Mouse (Mus musculus): Measurements from ENCODE around the gene Cdh4. TPM values are rescaled to one million over a fixed set of nuclear protein-coding genes. Genes with fewer than 3 reads are reported as not detected.

Gene Cdh4
- polyA plus RNA-seq, 2 experiments = 0.07 to 0.09 TPM

DNA sequence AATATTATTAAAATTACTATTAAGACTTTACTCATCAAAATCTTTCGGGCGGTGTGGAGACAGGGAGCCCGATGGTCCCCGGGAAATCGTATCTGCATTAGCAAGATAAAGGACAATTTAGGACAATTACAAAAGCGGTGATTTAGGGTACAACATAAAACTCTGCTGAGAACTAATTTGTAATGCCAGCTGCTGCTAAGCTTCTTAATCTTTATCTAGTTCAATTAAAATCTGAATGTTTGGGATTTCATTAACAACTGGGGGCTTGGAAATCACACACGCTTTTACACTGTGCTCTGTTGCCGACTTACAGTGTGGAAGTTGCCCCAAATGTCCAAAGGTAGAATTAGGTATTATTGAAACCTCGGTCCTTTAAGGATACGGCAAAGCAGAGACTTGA, 39.1 kb downstream of the Cdh4 start:
- Histone ChIP-seq H3K4me1 (replicated peaks; ENCODE audit: control insufficient read depth in 2 of 2, insufficient read depth in 2 of 2, low read length in 1 of 2) (no peaks in the 10 kb centered on the region), H3K9me3 (ENCODE audit: control insufficient read depth, low read length) (no peaks in the 10 kb centered on the region), H3K27ac (no peak overlapping the region), H3K36me3 (replicated peaks; ENCODE audit: control insufficient read depth, insufficient read depth, low read depth) (no peaks in the 10 kb centered on the region), H3K9ac (replicated peaks) (no peak overlapping the region), H3K4me2 (ENCODE audit: low read depth) (no peak overlapping the region), H3K4me3 (ENCODE audit: insufficient read depth in 1 of 2, low read depth in 2 of 2, low read length in 2 of 2) (no peak overlapping the region), H3K27me3 (ENCODE audit: control insufficient read depth, insufficient read depth, low read length) (no peaks in the 10 kb centered on the region)
- DNase-seq (ENCODE audit: low read depth in 3 of 3, low spot score in 3 of 3) (no peak), ATAC-seq (ENCODE audit: insufficient read depth) (no peak)
- WGBS (ENCODE audit: insufficient replicate concordance) = 73% methylated on average over 10 of the region's 10 CpGs
- TF ChIP-seq CTCF (IDR thresholded peaks at IDR 0.05; ENCODE audit: low read depth) (no peak), EP300 (IDR thresholded peaks at IDR 0.05; ENCODE audit: low read depth) (no peak)

DNA sequence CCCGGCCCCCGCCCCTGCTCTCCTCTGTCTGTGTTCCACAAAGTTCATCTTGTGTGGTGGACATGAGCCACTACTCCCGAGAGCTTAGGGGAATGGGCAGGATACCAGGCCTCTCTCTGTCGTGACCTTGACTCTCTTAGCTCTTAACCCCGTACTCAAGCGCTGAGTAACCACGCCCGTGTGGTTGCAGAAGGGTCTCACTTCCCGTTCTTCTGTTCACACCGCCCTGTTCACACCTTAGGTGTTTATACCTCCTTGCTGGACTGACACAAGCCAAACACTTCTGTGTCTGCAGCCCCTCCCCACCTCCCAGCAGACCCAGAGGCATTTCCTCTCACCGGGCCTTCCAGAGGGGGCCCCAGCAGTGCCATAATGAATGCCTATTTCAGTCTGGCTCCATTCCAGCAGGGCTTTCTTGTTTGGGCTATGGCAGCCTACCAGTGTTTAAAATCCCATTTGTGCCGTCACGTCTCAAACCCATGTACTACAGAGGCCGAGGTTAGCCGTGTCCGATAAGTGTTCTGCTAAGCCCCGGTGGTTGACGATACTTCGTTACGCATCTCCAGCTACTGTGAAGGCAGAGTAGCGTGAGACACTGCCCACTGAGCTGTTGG, 46.4 kb downstream of the Cdh4 start:
- TF ChIP-seq CTCF (IDR thresholded peaks at IDR 0.05; ENCODE audit: low read depth) (no peak), EP300 (IDR thresholded peaks at IDR 0.05; ENCODE audit: low read depth) (no peak)
- H3K9me3 ChIP-seq (ENCODE audit: control insufficient read depth, low read length) = no peaks in the 10 kb centered on the region
- H3K27me3 ChIP-seq (ENCODE audit: control insufficient read depth, insufficient read depth, low read length) = no peaks in the 10 kb centered on the region
- no peak overlapping the region for H3K9ac ChIP-seq (replicated peaks)
- no peak overlapping the region for H3K4me2 ChIP-seq (ENCODE audit: low read depth)
- DNase-seq (ENCODE audit: low read depth in 3 of 3, low spot score in 3 of 3) (no peak), ATAC-seq (ENCODE audit: insufficient read depth) (no peak)
- no peaks in the 10 kb centered on the region for H3K36me3 ChIP-seq (replicated peaks; ENCODE audit: control insufficient read depth, insufficient read depth, low read depth)
- H3K4me3 ChIP-seq (ENCODE audit: insufficient read depth in 1 of 2, low read depth in 2 of 2, low read length in 2 of 2) = no peak overlapping the region
- no peak overlapping the region for H3K27ac ChIP-seq
- 74% methylated on average over 21 of the region's 21 CpGs for WGBS (ENCODE audit: insufficient replicate concordance)
- no peaks in the 10 kb centered on the region for H3K4me1 ChIP-seq (replicated peaks; ENCODE audit: control insufficient read depth in 2 of 2, insufficient read depth in 2 of 2, low read length in 1 of 2)

DNA sequence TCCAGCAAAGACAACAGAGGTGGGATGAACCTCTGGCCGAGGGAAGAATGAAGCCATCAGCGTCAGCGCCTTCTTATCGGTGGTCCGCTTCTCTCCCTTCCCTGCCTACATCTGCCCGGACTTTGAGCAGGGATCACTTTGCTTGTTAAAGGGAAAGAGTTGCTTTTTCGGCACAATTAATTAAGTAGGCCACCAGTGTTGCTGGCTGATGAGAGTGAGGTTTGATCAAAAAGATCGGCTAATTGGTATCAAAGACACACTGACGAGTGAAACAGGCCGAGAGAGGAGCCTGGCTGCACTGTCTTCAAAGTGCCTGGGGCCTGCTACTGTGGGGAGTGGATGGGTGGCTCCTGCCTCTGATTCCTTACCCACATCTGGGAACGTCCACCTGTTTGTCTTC, 49.7 kb downstream of the Cdh4 start:
- ATAC-seq (ENCODE audit: insufficient read depth) (no peak), DNase-seq (ENCODE audit: low read depth in 3 of 3, low spot score in 3 of 3) (no peak)
- H3K4me3 ChIP-seq (ENCODE audit: insufficient read depth in 1 of 2, low read depth in 2 of 2, low read length in 2 of 2) = no peak overlapping the region
- no peak for TF ChIP-seq CTCF (IDR thresholded peaks at IDR 0.05; ENCODE audit: low read depth)
- TF ChIP-seq EP300 (IDR thresholded peaks at IDR 0.05; ENCODE audit: low read depth) = no peak
- WGBS (ENCODE audit: insufficient replicate concordance) = 53% methylated on average over 11 of the region's 11 CpGs
- no peak overlapping the region for H3K4me2 ChIP-seq (ENCODE audit: low read depth)
- H3K36me3 ChIP-seq (replicated peaks; ENCODE audit: control insufficient read depth, insufficient read depth, low read depth) = no peaks in the 10 kb centered on the region
- H3K4me1 ChIP-seq (replicated peaks; ENCODE audit: control insufficient read depth in 2 of 2, insufficient read depth in 2 of 2, low read length in 1 of 2) = no peaks in the 10 kb centered on the region
- no peak overlapping the region for H3K27ac ChIP-seq
- no peak overlapping the region for H3K9ac ChIP-seq (replicated peaks)
- H3K9me3 ChIP-seq (ENCODE audit: control insufficient read depth, low read length) = no peaks in the 10 kb centered on the region
- no peaks in the 10 kb centered on the region for H3K27me3 ChIP-seq (ENCODE audit: control insufficient read depth, insufficient read depth, low read length)

DNA sequence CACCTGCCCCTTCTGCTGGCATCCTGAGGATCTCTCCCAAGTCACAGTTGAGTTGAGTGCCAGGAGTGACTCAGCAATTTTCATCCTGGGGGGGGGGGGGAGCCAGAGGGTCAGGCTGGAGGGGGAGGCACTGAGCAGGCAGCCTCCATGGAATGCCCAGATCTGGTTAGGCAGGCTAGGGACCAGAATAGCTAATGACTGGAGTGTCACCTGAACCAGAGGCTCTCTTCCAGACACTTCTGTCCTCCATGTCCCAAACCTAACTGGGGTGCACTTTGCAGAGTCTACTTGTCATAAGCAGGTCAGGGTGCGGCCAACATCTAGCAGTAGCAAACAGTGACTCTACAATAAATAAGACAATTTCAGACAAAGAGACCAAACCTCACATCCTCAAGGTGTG, 52.0 kb downstream of the Cdh4 start:
- Histone ChIP-seq H3K27ac (no peak overlapping the region), H3K9ac (replicated peaks) (no peak overlapping the region), H3K4me2 (ENCODE audit: low read depth) (no peak overlapping the region), H3K9me3 (ENCODE audit: control insufficient read depth, low read length) (no peaks in the 10 kb centered on the region), H3K36me3 (replicated peaks; ENCODE audit: control insufficient read depth, insufficient read depth, low read depth) (no peaks in the 10 kb centered on the region), H3K4me1 (replicated peaks; ENCODE audit: control insufficient read depth in 2 of 2, insufficient read depth in 2 of 2, low read length in 1 of 2) (no peaks in the 10 kb centered on the region), H3K4me3 (ENCODE audit: insufficient read depth in 1 of 2, low read depth in 2 of 2, low read length in 2 of 2) (no peak overlapping the region), H3K27me3 (ENCODE audit: control insufficient read depth, insufficient read depth, low read length) (no peaks in the 10 kb centered on the region)
- ATAC-seq (ENCODE audit: insufficient read depth) (no peak), DNase-seq (ENCODE audit: low read depth in 3 of 3, low spot score in 3 of 3) (no peak)
- TF ChIP-seq CTCF (IDR thresholded peaks at IDR 0.05; ENCODE audit: low read depth) (no peak), EP300 (IDR thresholded peaks at IDR 0.05; ENCODE audit: low read depth) (no peak)
- WGBS (ENCODE audit: insufficient replicate concordance) = 84% methylated on average over 1 of the region's 1 CpGs

DNA sequence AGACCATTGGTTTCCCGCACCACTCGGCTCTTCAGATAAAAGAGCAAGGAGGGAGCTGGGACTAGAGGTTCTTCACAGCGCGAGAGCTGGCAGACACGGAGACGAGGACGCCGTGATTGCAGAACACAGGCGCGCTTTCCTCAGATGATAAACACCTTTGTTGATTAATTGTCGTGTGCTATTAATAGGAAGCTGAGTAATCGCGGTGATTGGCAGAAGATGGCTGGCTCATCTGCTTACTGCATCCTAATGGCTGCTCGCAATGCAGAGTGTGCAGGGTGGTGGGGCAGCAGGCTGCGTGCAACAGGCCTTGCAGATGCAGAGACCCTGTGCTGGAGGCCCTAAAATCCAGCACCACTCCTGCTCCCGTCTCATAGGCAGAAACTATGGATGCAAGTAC, 68.2 kb downstream of the Cdh4 start:
- 75% methylated on average over 16 of the region's 16 CpGs for WGBS (ENCODE audit: insufficient replicate concordance)
- ATAC-seq (ENCODE audit: insufficient read depth) (no peak), DNase-seq (ENCODE audit: low read depth in 3 of 3, low spot score in 3 of 3) (no peak)
- Histone ChIP-seq H3K4me1 (replicated peaks; ENCODE audit: control insufficient read depth in 2 of 2, insufficient read depth in 2 of 2, low read length in 1 of 2) (no peaks in the 10 kb centered on the region), H3K9ac (replicated peaks) (no peak overlapping the region), H3K27me3 (ENCODE audit: control insufficient read depth, insufficient read depth, low read length) (no peaks in the 10 kb centered on the region), H3K36me3 (replicated peaks; ENCODE audit: control insufficient read depth, insufficient read depth, low read depth) (no peaks in the 10 kb centered on the region), H3K27ac (no peak overlapping the region), H3K4me3 (ENCODE audit: insufficient read depth in 1 of 2, low read depth in 2 of 2, low read length in 2 of 2) (no peak overlapping the region), H3K4me2 (ENCODE audit: low read depth) (no peak overlapping the region), H3K9me3 (ENCODE audit: control insufficient read depth, low read length) (no peaks in the 10 kb centered on the region)
- no peak for TF ChIP-seq EP300 (IDR thresholded peaks at IDR 0.05; ENCODE audit: low read depth)
- no peak for TF ChIP-seq CTCF (IDR thresholded peaks at IDR 0.05; ENCODE audit: low read depth)
